Mouse (Mus musculus) neural tube, embryonic 15.5 days (tissue): Measurements from ENCODE around the gene Samd14. TPM values are rescaled to one million over a fixed set of nuclear protein-coding genes. Genes with fewer than 3 reads are reported as not detected.
A peak's percentile ranks its signal among the peaks of the same experiment; 100 is the strongest.
"Not testable (repeated sequence)": the region's sequence is repeated elsewhere in the genome, so short reads cannot be mapped to it uniquely, and the experiment has no call there.

Experiments used
- ATAC-seq: fragments of 200-750 bp; cut with Nextera tagmentation; 2 replicates; pipeline ENCODE4 v1.8.0; 2017; ENCODE audit warnings: mild to moderate bottlenecking, moderate TSS enrichment, moderate library complexity; ENCODE audit not compliant: low FRiP score
- H3K27ac ChIP-seq: fragments of 300-500 bp; sonication (generic); replicated peaks from 2 replicates; pipeline ENCODE4 v1.5.1; 2015; ENCODE audit warnings: mild to moderate bottlenecking, inconsistent platforms
- H3K27me3 ChIP-seq: fragments of 300-500 bp; sonication (generic); replicated peaks from 2 replicates; pipeline ENCODE4 v1.6.1; 2015; ENCODE audit warnings: inconsistent platforms
- H3K36me3 ChIP-seq: fragments of 300-500 bp; sonication (generic); 2 replicates; pipeline ENCODE4 v1.6.1; 2015; ENCODE audit warnings: inconsistent platforms
- H3K4me1 ChIP-seq: fragments of 300-500 bp; sonication (generic); 2 replicates; pipeline ENCODE4 v1.6.1; 2015; ENCODE audit warnings: inconsistent platforms
- H3K4me2 ChIP-seq: fragments of 300-500 bp; sonication (generic); 2 replicates; pipeline ENCODE4 v1.6.1; 2015; ENCODE audit warnings: inconsistent platforms, mild to moderate bottlenecking, moderate library complexity
- H3K4me3 ChIP-seq: fragments of 300-500 bp; sonication (generic); replicated peaks from 2 replicates; pipeline ENCODE4 v1.5.1; 2015; ENCODE audit warnings: mild to moderate bottlenecking, inconsistent platforms
- H3K9ac ChIP-seq: fragments of 300-500 bp; sonication (generic); replicated peaks from 2 replicates; pipeline ENCODE4 v1.6.1; 2015; ENCODE audit warnings: mild to moderate bottlenecking, inconsistent platforms
- H3K9me3 ChIP-seq: fragments of 300-500 bp; sonication (generic); replicated peaks from 2 replicates; pipeline ENCODE4 v1.6.1; 2016; ENCODE audit warnings: inconsistent platforms
- WGBS: fragments of 180-500 bp; shearing (Covaris S2); methylation state at CpG from one replicate; pipeline ENCODE4 v1.1.7; 2015; ENCODE audit warnings: mixed read lengths; 5-methylcytosine and 5-hydroxymethylcytosine counted together
- polyA plus RNA-seq: library from polyadenylated mRNA; unstranded; fragments of >200 nt; fragmentation: Nextera tagmentation; extraction: Ambion mirVana; gene quantifications from 2 replicates; pipeline ENCODE4 v1.2.1, GENCODE M21; 2015

The Samd14 gene
- polyA plus RNA-seq, result 139 and 167 TPM in 2 replicates

DNA sequence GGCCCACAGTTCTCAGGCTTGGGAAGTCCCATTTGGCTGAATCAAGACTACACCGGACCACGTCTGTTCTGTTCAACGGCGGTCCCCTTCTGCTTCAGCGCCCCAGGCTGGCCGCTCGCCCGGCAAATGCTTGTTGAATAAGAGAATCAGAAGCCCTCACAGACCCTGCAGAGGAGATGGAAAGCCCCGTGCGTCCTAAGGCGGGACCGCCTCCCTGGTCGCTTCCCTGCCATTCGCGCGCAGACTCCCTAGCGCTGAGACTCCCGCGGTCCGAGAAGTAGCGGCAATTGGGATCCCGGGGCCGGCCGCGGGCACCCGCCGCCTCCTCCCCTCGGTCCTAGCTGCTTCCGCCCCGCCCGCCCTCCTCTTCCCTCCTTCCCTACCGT is at the start of gene Samd14:
TSS of gene Samd14 (plus strand) at position 251 of the 386 bp plus-strand sequence.
- WGBS, result 0% methylated on average over 32 of the region's 32 CpGs
- Histone ChIP-seq H3K27me3 (no peaks in the 10 kb centered on the region), H3K9ac (peak within 1 kb of the TSS; percentile 96), H3K4me2 (peak within 1 kb of the TSS; percentile 82), H3K27ac (peak within 1 kb of the TSS; percentile 97), H3K36me3 (peaks cover 20% of the 10 kb centered on the region), H3K4me1 (peaks cover 69% of the 10 kb centered on the region), H3K4me3 (peak within 1 kb of the TSS; percentile 96), H3K9me3 (no peaks in the 10 kb centered on the region)
- ATAC-seq, result peak; percentile 79

DNA sequence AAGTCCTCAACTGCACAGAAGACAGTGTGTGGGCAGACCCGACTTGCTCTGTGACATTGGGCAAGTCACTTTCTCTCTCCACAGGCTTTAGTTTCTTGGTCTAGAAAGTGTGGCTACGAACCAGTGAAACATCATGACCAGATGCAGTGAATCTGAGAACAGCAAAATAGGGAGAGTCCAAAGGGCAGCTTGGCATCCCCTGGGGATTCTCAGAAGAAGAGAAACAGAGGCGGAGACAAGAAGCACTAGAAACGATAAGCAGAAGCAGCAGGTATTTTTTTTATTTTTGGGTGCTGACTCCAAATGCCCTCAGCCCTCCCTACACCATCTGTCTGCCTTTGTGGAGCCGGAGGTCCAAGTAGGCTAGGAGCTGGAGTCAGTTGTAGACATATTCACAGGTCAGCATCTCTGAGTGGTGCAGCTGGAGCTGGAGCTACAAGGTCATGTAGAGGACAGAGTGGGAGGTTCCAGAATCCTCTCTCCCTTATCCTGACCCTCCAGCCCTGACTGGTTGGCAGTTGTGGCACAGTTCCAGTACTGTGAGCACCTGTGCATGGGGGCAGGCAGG is 47.1 kb upstream of the Samd14 start:
- no peaks in the 10 kb centered on the region for H3K36me3 ChIP-seq
- no peak for ATAC-seq
- no peak overlapping the region for H3K27ac ChIP-seq
- H3K4me1 ChIP-seq, result peaks cover 11% of the 10 kb centered on the region
- 80% methylated on average over 5 of the region's 5 CpGs for WGBS
- H3K9ac ChIP-seq, result no peak overlapping the region
- H3K9me3 ChIP-seq, result no peaks in the 10 kb centered on the region
- H3K4me3 ChIP-seq, result no peak overlapping the region
- H3K4me2 ChIP-seq, result no peak overlapping the region
- H3K27me3 ChIP-seq, result no peaks in the 10 kb centered on the region

DNA sequence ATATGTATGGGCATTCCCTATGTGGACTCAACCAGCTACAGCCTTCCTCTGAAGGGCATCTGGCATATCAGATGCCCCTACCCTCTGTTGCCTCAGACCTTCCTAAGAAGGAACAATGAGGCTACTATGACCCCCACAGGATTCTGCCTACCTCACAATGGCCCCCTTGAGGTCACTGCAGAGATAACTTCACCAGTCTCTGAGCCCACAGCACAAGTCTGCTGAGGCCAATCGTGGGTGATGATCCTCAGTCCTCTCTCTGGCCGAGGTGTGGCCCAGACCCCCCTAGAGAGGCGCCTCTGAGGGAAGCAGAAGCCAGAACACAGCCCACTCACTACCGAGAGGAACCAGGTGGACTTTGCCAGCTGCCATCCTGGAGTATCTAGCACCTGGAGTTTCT is 42.3 kb upstream of the Samd14 start, which contains the start of gene Hils1:
TSS of gene Hils1 (plus strand) at position 175 of the 400 bp plus-strand sequence.
- no peak for ATAC-seq
- 58% methylated on average over 4 of the region's 4 CpGs for WGBS
- Histone ChIP-seq H3K9me3 (no peaks in the 10 kb centered on the region), H3K4me1 (no peaks in the 10 kb centered on the region), H3K9ac (no peak within 1 kb of the TSS), H3K27me3 (no peaks in the 10 kb centered on the region), H3K27ac (no peak within 1 kb of the TSS), H3K36me3 (no peaks in the 10 kb centered on the region), H3K4me2 (no peak within 1 kb of the TSS), H3K4me3 (no peak within 1 kb of the TSS)

DNA sequence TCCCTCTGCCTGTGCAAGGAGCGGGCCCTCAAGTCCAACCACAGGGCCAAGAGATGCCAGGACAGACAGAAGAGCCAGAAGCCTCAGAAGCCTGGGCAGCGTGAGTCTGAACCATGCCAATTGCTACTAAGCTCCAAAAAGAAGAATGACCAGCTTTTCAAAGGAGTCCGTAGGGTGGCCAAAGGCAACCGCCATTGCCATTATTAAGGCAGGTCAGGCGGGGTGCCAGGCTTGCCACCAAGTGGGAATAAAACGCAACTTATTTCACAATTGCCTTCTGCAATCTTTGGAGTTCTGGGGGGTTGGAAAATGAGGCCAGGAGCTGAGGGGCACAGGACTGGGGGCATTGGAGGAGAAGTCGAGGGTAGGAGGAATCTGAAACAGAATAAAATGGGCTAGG is 41.5 kb upstream of the Samd14 start:
- Histone ChIP-seq H3K9me3 (no peaks in the 10 kb centered on the region), H3K4me2 (no peak overlapping the region), H3K4me1 (no peaks in the 10 kb centered on the region), H3K4me3 (no peak overlapping the region), H3K36me3 (no peaks in the 10 kb centered on the region), H3K27me3 (no peaks in the 10 kb centered on the region), H3K27ac (no peak overlapping the region), H3K9ac (no peak overlapping the region)
- 74% methylated on average over 7 of the region's 7 CpGs for WGBS
- no peak for ATAC-seq

DNA sequence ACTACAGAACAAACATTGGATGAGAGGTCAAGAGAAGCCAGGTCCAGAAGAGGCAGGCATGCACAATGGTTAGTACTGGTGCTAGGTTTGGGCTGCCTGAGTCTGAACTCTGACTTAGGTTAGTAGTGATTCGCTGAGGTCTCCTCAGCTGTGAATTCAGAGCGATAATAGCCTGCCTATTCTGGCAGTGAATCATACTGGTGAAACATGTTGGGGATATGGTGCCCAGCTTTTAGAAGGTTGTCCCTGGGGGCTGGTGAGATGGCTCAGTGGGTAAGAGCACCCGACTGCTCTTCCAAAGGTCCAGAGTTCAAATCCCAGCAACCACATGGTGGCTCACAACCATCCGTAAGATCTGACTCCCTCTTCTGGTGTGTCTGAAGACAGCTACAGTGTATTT is 40.0 kb upstream of the Samd14 start:
- H3K27ac ChIP-seq, H3K9me3 ChIP-seq, H3K4me2 ChIP-seq, H3K27me3 ChIP-seq, H3K36me3 ChIP-seq, H3K9ac ChIP-seq, H3K4me3 ChIP-seq, ATAC-seq, H3K4me1 ChIP-seq: not testable (repeated sequence)
- 92% methylated on average over 4 of the region's 4 CpGs for WGBS

DNA sequence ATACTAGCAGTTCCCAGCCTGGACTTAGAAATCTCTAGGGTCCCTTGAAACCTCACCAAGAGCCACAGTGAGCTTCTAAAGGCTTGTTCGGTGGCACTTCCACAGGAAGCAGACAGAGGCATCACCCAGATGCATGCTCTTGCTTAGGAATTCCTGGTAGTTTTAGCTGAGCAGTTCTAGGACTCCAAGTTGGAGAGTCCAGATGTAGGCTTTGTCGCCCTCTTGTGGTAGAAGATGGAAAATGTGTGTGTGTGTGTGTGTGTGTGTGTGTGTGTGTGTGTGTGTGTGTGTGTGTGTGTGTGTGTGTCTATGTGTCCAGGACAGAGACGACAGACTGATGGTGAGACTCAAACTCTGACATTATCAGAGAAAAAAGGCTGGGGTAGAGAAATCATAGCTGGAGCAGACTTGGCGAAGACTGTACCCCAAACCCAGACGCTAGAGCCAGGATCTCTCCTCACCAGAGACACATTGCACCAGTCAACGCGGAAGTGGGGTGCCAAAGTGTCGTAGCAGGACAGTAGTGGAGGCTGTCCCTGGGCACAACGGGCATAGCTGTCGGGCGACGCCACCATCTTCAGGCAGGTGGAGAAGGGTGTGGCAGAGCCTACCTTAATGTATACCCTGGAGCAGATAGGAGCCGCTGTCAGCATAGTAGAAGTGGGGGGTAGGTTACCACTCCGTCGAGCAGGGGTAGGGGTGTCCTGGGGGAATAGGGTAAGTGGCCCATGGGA is 39.3 kb upstream of the Samd14 start:
- Histone ChIP-seq H3K4me3 (no peak overlapping the region), H3K9me3 (no peaks in the 10 kb centered on the region), H3K36me3 (no peaks in the 10 kb centered on the region), H3K4me1 (no peaks in the 10 kb centered on the region), H3K9ac (no peak overlapping the region), H3K27ac (no peak overlapping the region), H3K4me2 (no peak overlapping the region), H3K27me3 (no peaks in the 10 kb centered on the region)
- ATAC-seq, result peak; percentile 55; the same call in 1 of the 2 replicates
- WGBS, result 65% methylated on average over 15 of the region's 15 CpGs

DNA sequence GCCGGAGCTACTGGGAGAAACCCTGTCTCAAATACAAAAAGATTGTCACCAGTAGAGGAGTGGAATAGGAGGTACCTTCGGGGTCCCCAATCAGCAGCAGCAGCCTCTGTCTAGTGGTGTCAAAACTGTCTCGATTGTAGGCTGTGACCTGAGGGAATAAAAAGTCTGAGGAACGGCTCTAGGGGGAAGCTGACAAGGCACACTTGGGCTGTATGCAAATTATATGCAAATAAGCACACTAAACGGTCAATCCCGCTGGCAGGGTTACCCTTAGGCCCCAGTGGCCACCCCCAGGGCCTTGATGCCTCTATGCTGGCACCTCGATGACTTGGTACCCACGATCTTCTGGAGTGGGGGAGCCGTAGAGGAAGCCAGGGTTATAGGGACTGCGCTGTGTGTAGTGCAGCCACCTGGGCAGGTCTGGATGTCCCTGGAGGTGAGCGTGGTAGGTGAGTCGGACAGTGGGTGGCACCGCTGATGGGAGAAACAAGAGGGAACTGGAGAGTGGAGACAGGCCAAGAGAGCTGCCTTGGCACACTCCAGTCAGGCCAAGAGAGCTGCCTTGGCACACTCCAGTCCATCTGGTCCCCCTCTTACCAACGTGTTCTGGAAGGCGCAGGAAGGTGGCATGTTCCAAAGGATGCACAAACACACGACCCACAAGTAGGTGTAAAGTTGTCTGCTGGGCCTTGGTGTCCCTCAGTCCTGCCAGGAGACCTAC is 37.6 kb upstream of the Samd14 start:
- H3K27me3 ChIP-seq, result no peaks in the 10 kb centered on the region
- no peaks in the 10 kb centered on the region for H3K9me3 ChIP-seq
- no peak overlapping the region for H3K9ac ChIP-seq
- no peaks in the 10 kb centered on the region for H3K4me1 ChIP-seq
- 59% methylated on average over 16 of the region's 16 CpGs for WGBS
- H3K27ac ChIP-seq, result no peak overlapping the region
- H3K4me3 ChIP-seq, result no peak overlapping the region
- H3K36me3 ChIP-seq, result no peaks in the 10 kb centered on the region
- no peak overlapping the region for H3K4me2 ChIP-seq
- no peak for ATAC-seq

DNA sequence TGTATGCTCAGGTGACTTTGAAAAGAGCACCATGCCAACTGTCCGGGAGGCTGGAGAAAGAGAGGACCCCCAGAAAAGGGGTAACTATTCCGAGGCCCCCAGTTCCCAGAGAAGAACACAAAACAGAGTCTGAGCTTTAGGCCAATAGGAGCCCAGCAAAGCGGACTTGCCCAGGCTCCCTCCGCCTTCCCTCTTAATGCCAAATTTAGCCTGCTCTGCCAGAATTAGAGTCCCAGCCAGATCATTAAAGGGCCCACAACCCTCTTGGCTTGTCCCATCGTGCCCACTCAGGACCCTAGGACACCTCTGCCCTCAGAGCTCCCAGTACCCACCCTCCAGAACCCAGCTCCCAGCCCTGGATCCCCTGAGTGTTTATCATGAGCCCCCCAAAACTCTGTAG is 36.8 kb upstream of the Samd14 start:
- no peaks in the 10 kb centered on the region for H3K9me3 ChIP-seq
- 65% methylated on average over 5 of the region's 5 CpGs for WGBS
- H3K4me2 ChIP-seq, result no peak overlapping the region
- H3K27ac ChIP-seq, result no peak overlapping the region
- no peak for ATAC-seq
- H3K4me1 ChIP-seq, result peaks cover 5% of the 10 kb centered on the region
- no peak overlapping the region for H3K4me3 ChIP-seq
- H3K27me3 ChIP-seq, result no peaks in the 10 kb centered on the region
- H3K9ac ChIP-seq, result no peak overlapping the region
- no peaks in the 10 kb centered on the region for H3K36me3 ChIP-seq

DNA sequence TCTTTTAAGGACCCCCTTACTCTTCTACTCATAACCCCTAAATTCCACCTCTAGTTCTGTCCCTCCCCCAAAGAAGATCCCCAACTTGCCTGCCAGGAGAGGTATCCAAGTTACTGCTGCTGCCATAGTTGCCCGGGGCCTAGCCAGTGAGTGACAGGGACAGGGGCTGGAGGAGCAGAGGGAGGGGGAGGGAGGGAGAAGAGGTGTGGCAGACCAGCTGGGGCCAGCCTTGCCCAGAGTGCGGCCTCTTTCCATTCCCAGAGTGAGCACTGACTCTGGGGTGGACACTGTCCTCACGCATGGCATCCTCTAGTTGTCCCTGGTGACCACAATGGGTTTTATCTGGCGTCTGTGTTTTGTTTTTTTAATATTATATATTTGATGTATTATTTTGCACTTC is 36.4 kb upstream of the Samd14 start:
- WGBS, result 35% methylated on average over 4 of the region's 4 CpGs

DNA sequence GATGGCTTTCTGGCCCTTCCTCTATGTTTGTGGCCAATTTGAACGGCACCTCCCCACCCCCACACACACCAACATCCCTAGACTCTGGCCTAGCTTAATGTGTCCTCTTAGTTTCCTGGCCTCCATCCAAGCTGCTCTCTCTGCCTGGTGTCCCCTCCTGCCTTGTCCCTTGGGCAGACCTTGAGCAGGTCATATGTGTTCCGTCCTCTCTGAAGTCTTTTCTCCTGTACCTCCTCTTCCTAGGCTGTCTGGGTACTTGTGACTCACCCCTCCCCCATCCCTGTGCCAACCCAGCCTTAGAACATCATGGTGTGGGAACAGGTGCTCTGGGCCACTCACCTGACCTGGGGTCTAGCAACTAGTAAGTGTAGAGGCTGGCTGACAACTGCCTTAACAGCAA is 34.7 kb upstream of the Samd14 start:
- H3K27me3 ChIP-seq, result no peaks in the 10 kb centered on the region
- no peaks in the 10 kb centered on the region for H3K9me3 ChIP-seq
- peaks cover 19% of the 10 kb centered on the region for H3K4me1 ChIP-seq
- no peak overlapping the region for H3K27ac ChIP-seq
- H3K4me3 ChIP-seq, result no peak overlapping the region
- no peak overlapping the region for H3K9ac ChIP-seq
- H3K4me2 ChIP-seq, result no peak overlapping the region
- 75% methylated on average over 2 of the region's 2 CpGs for WGBS
- ATAC-seq, result no peak
- no peaks in the 10 kb centered on the region for H3K36me3 ChIP-seq

More for the DNA sequence above, 36.4 kb upstream of the Samd14 start:
- peaks cover 9% of the 10 kb centered on the region for H3K4me1 ChIP-seq
- H3K36me3 ChIP-seq, result no peaks in the 10 kb centered on the region
- ATAC-seq, result no peak
- H3K27me3 ChIP-seq, result no peaks in the 10 kb centered on the region
- no peak overlapping the region for H3K4me2 ChIP-seq
- no peaks in the 10 kb centered on the region for H3K9me3 ChIP-seq
- H3K9ac ChIP-seq, result no peak overlapping the region
- H3K4me3 ChIP-seq, result no peak overlapping the region
- no peak overlapping the region for H3K27ac ChIP-seq

DNA sequence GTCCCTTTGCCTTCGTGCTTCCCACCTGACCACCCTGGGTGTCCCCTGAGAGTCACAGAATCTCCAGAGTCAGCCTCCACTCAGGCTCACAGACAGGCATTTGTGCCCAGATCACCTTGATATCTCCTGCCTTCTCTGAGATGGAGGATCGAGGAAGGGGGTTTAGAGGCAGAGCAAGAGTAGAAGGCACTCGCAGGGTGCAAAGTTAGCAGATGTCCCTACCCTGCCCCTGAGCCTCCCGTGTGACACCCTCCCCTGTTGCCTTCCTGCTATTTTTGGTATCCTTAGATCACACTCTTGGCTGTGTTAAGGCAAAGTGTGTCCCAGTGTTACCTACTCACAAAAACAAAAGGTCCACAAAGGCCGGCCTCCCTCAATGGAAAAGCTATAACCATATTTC is 33.5 kb upstream of the Samd14 start, which contains the start of gene Sgca:
TSS of gene Sgca (minus strand) at position 129 of the 400 bp plus-strand sequence.
- H3K27me3 ChIP-seq, result no peaks in the 10 kb centered on the region
- H3K36me3 ChIP-seq, result no peaks in the 10 kb centered on the region
- no peak within 1 kb of the TSS for H3K9ac ChIP-seq
- 71% methylated on average over 5 of the region's 5 CpGs for WGBS
- ATAC-seq, result no peak
- H3K9me3 ChIP-seq, result no peaks in the 10 kb centered on the region
- H3K4me1 ChIP-seq, result peaks cover 19% of the 10 kb centered on the region
- no peak within 1 kb of the TSS for H3K4me3 ChIP-seq
- no peak within 1 kb of the TSS for H3K27ac ChIP-seq
- H3K4me2 ChIP-seq, result no peak within 1 kb of the TSS
